Mouse (Mus musculus): Measurements from ENCODE around the gene Nit1.
"Not testable (repeated sequence)": the region's sequence is repeated elsewhere in the genome, so short reads cannot be mapped to it uniquely, and the experiment has no call there.

DNA sequence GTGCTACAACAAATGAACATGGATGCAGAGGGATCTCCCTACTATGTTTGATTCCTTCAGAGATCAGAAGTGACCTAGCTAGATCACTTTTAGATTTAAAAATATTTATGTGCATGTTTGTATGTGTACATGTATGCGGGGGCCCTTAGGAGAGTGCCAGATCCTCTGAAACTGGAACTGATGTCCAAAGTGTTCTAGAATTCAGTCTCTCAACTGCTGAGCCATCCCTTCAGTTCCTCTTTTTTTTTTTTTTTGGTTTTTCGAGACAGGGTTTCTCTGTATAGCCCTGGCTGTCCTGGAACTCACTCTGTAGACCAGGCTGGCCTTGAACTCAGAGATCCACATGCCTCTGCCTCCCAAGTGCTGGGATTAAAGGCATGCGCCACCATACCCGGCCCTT is 18.9 kb downstream of the Nit1 start:
- TF ChIP-seq POLR2A (IDR thresholded peaks at IDR 0.05; ENCODE audit: extremely low read depth, insufficient read depth, low read length); CTCF (IDR thresholded peaks at IDR 0.05; ENCODE audit: low read depth, low read length): not testable (repeated sequence)

All from liver, adult 2 months (tissue).